Mouse (Mus musculus) limb, embryonic 11.5 days (tissue): ENCODE results near the gene Kcnip4. TPM values are rescaled to one million over a fixed set of nuclear protein-coding genes. Genes with fewer than 3 reads are reported as not detected.

Experiments used
- ATAC-seq: fragments of 200-750 bp; cut with Nextera tagmentation; 2 replicates; pipeline ENCODE4 v1.8.0; 2017; ENCODE audit warnings: low read depth; ENCODE audit not compliant: insufficient number of reproducible peaks, low FRiP score, low TSS enrichment
- DNase-seq: peaks from one replicate; pipeline ENCODE4 v3.0.0-alpha.2; 2015; ENCODE audit warnings: low spot score
- H3K27ac ChIP-seq: fragments of 300-500 bp; sonication (generic); replicated peaks from 2 replicates; pipeline ENCODE4 v1.5.1; 2014; ENCODE audit warnings: low read depth, mild to moderate bottlenecking, low read length
- H3K27me3 ChIP-seq: fragments of 300-500 bp; sonication (generic); 2 replicates; pipeline ENCODE4 v1.6.1; 2014; ENCODE audit warnings: mild to moderate bottlenecking, low read length, mixed read lengths; ENCODE audit not compliant: control insufficient read depth, insufficient read depth
- H3K36me3 ChIP-seq: fragments of 300-500 bp; sonication (generic); 2 replicates; pipeline ENCODE4 v1.6.1; 2014; ENCODE audit warnings: mild to moderate bottlenecking, low read length, moderate library complexity, mixed read lengths; ENCODE audit not compliant: control insufficient read depth, insufficient read depth
- H3K4me1 ChIP-seq: fragments of 300-500 bp; sonication (generic); 2 replicates; pipeline ENCODE4 v1.6.1; 2014; ENCODE audit warnings: low read length, mixed read lengths; ENCODE audit not compliant: control insufficient read depth, insufficient read depth
- H3K4me2 ChIP-seq: fragments of 300-500 bp; sonication (generic); 2 replicates; pipeline ENCODE4 v1.6.1; 2014; ENCODE audit warnings: low read depth, mild to moderate bottlenecking, moderate library complexity; ENCODE audit not compliant: severe bottlenecking
- H3K4me3 ChIP-seq: fragments of 300-500 bp; sonication (generic); 2 replicates; pipeline ENCODE4 v1.5.1; 2014; ENCODE audit warnings: low read depth, low read length
- H3K9ac ChIP-seq: fragments of 300-500 bp; sonication (generic); 2 replicates; pipeline ENCODE4 v1.6.1; 2014; ENCODE audit warnings: mild to moderate bottlenecking, low read length
- H3K9me3 ChIP-seq: fragments of 300-500 bp; sonication (generic); 2 replicates; pipeline ENCODE4 v1.6.1; 2016; ENCODE audit warnings: low read length; ENCODE audit not compliant: control insufficient read depth
- WGBS: fragments of 180-500 bp; shearing (Covaris S2); extraction: QIAGEN DNeasy Blood & Tissue Kit; methylation state at CpG from one replicate; pipeline ENCODE4 v1.1.7; 2014; 5-methylcytosine and 5-hydroxymethylcytosine counted together
- polyA plus RNA-seq: library from polyadenylated mRNA; unstranded; fragments of >200 nt; fragmentation: Nextera tagmentation; extraction: Ambion mirVana; gene quantifications from 2 replicates; pipeline ENCODE4 v1.2.1, GENCODE M21; 2014

Gene Kcnip4
- polyA plus RNA-seq, 1 experiment from 2014 or later, result 0.76 TPM

GRCm38 (mm10) chr5:48345095-48345982 lies 1179.4 kb downstream of the Kcnip4 start:
- Histone ChIP-seq H3K36me3 (no peaks in the 10 kb centered on the region), H3K4me3 (no peak overlapping the region), H3K27ac (no peak overlapping the region), H3K27me3 (no peaks in the 10 kb centered on the region), H3K4me1 (no peaks in the 10 kb centered on the region), H3K9me3 (no peaks in the 10 kb centered on the region), H3K4me2 (no peak overlapping the region), H3K9ac (no peak overlapping the region)
- DNase-seq, result no peak
- 59% methylated on average over 5 of the region's 5 CpGs for WGBS
- ATAC-seq, result no peak

GRCm38 (mm10) chr5:48340808-48341433 lies 1183.8 kb downstream of the Kcnip4 start:
- no peak for ATAC-seq
- 72% methylated on average over 7 of the region's 7 CpGs for WGBS
- H3K4me2 ChIP-seq, result no peak overlapping the region
- no peaks in the 10 kb centered on the region for H3K27me3 ChIP-seq
- H3K36me3 ChIP-seq, result no peaks in the 10 kb centered on the region
- H3K9ac ChIP-seq, result no peak overlapping the region
- H3K4me3 ChIP-seq, result no peak overlapping the region
- no peak for DNase-seq
- H3K9me3 ChIP-seq, result no peaks in the 10 kb centered on the region
- H3K4me1 ChIP-seq, result no peaks in the 10 kb centered on the region
- no peak overlapping the region for H3K27ac ChIP-seq
